Mouse (Mus musculus) CD8-positive naive resting alpha-beta T cell, adult 2 months (primary cell): ENCODE results near the gene Pygl.

Experiments
- DNase-seq, 2 experiments: peaks; one replicate each; pipeline ENCODE4 v3.0.0; 2022; ENCODE audit warnings: low read depth in 2 of 2, low spot score in 2 of 2

Pygl gene

GRCm38 (mm10) chr12:70231294-70231693, at the start of gene Pygl:
Gene Pygl (minus strand): TSS chr12:70231488.
- DNase-seq, result no peak

- no peak for DNase-seq
Measured at GRCm38 (mm10) chr12:70280930-70281329, 49.6 kb upstream of the Pygl start.

GRCm38 (mm10) chr12:70280381-70280780, 49.1 kb upstream of the Pygl start:
- peak; percentile 2 to 12 for DNase-seq

- DNase-seq, result no peak
Measured at GRCm38 (mm10) chr12:70277071-70277939, 46.0 kb upstream of the Pygl start.

GRCm38 (mm10) chr12:70269724-70270123, 38.4 kb upstream of the Pygl start:
- no peak for DNase-seq

GRCm38 (mm10) chr12:70267314-70267713, 36.0 kb upstream of the Pygl start:
- no peak for DNase-seq

- no peak for DNase-seq
Measured at GRCm38 (mm10) chr12:70266494-70266931, 35.2 kb upstream of the Pygl start.

- DNase-seq, result no peak
Measured at GRCm38 (mm10) chr12:70263721-70264120, 32.4 kb upstream of the Pygl start.

GRCm38 (mm10) chr12:70262271-70262953, 31.1 kb upstream of the Pygl start:
- no peak for DNase-seq

GRCm38 (mm10) chr12:70251210-70251884, 20.1 kb upstream of the Pygl start:
- DNase-seq, result no peak

GRCm38 (mm10) chr12:70249616-70250157, 18.4 kb upstream of the Pygl start:
- DNase-seq, result no peak

GRCm38 (mm10) chr12:70247683-70248474, 16.6 kb upstream of the Pygl start:
- DNase-seq, result no peak

- DNase-seq, result no peak
Measured at GRCm38 (mm10) chr12:70242550-70242949, 11.3 kb upstream of the Pygl start.

GRCm38 (mm10) chr12:70239741-70240140, 8.5 kb upstream of the Pygl start:
- no peak for DNase-seq

GRCm38 (mm10) chr12:70238604-70239003, 7.3 kb upstream of the Pygl start:
- DNase-seq, result no peak

- peak in 1 of 2 experiments; percentile 20 for DNase-seq
Measured at GRCm38 (mm10) chr12:70234938-70235484, 3.7 kb upstream of the Pygl start.

- peak in 1 of 2 experiments; percentile 28 for DNase-seq
Measured at GRCm38 (mm10) chr12:70234411-70234810, 3.1 kb upstream of the Pygl start.

GRCm38 (mm10) chr12:70233637-70234315, 2.5 kb upstream of the Pygl start:
- no peak for DNase-seq

GRCm38 (mm10) chr12:70232020-70232544, 794 bp upstream of the Pygl start:
- no peak for DNase-seq
